Mouse (Mus musculus) lung, embryonic 16.5 days (tissue): ENCODE data around the gene Crmp1. TPM values are rescaled to one million over a fixed set of nuclear protein-coding genes. Genes with fewer than 3 reads are reported as not detected.

Source experiments
- ATAC-seq: fragments of 200-750 bp; cut with Nextera tagmentation; 2 replicates; pipeline ENCODE4 v1.8.0; 2017; ENCODE audit warnings: low read depth, mild to moderate bottlenecking, moderate library complexity
- H3K27ac ChIP-seq: fragments of 300-500 bp; sonication (generic); 2 replicates; pipeline ENCODE4 v1.5.1; 2014; ENCODE audit warnings: mild to moderate bottlenecking, control low read depth, low read length
- H3K27me3 ChIP-seq: fragments of 300-500 bp; sonication (generic); 2 replicates; pipeline ENCODE4 v1.6.1; 2014; ENCODE audit warnings: low read depth, low read length, mixed read lengths; ENCODE audit not compliant: control insufficient read depth, insufficient read depth
- H3K36me3 ChIP-seq: fragments of 300-500 bp; sonication (generic); 2 replicates; pipeline ENCODE4 v1.6.1; 2014; ENCODE audit warnings: low read length; ENCODE audit not compliant: control insufficient read depth, insufficient read depth
- H3K4me1 ChIP-seq: fragments of 300-500 bp; sonication (generic); replicated peaks from 2 replicates; pipeline ENCODE4 v1.6.1; 2014; ENCODE audit warnings: low read length, mixed read lengths; ENCODE audit not compliant: control insufficient read depth, insufficient read depth
- H3K4me2 ChIP-seq: fragments of 300-500 bp; sonication (generic); 2 replicates; pipeline ENCODE4 v1.6.1; 2014; ENCODE audit warnings: low read depth, low read length, control low read depth
- H3K4me3 ChIP-seq: fragments of 300-500 bp; sonication (generic); 2 replicates; pipeline ENCODE4 v1.5.1; 2014; ENCODE audit warnings: mild to moderate bottlenecking, low read length, control low read depth
- H3K9ac ChIP-seq: fragments of 300-500 bp; sonication (generic); 2 replicates; pipeline ENCODE4 v1.6.1; 2014; ENCODE audit warnings: low read length, control low read depth
- H3K9me3 ChIP-seq: fragments of 300-500 bp; sonication (generic); 2 replicates; pipeline ENCODE4 v1.6.1; 2016; ENCODE audit warnings: low read length; ENCODE audit not compliant: control insufficient read depth
- WGBS: fragments of 180-500 bp; shearing (Covaris S2); extraction: QIAGEN DNeasy Blood & Tissue Kit; methylation state at CpG from one replicate; pipeline ENCODE4 v1.1.7; 2014; 5-methylcytosine and 5-hydroxymethylcytosine counted together
- polyA plus RNA-seq: library from polyadenylated mRNA; unstranded; fragments of >200 nt; fragmentation: Nextera tagmentation; extraction: Ambion mirVana; gene quantifications from 2 replicates; pipeline ENCODE4 v1.2.1, GENCODE M21; 2015

The Crmp1 gene
- 9.5 and 9.7 TPM in 2 replicates for polyA plus RNA-seq

- no peak within 1 kb of the TSS for H3K9ac ChIP-seq
- peak within 1 kb of the TSS; percentile 39 for H3K4me3 ChIP-seq
- H3K27ac ChIP-seq, result no peak within 1 kb of the TSS
- H3K36me3 ChIP-seq, result no peaks in the 10 kb centered on the region
- WGBS, result 2% methylated on average over 50 of the region's 56 CpGs
- H3K4me1 ChIP-seq, result peaks cover 8% of the 10 kb centered on the region
- H3K27me3 ChIP-seq, result peaks cover 64% of the 10 kb centered on the region
- peak within 1 kb of the TSS; percentile 62 for H3K4me2 ChIP-seq
- no peaks in the 10 kb centered on the region; the same call in 1 of the 2 replicates for H3K9me3 ChIP-seq
- ATAC-seq, result peak; percentile 72
Measured at GRCm38 (mm10) chr5:37241651-37242151, at the start of gene Crmp1. TSS of gene Crmp1 (plus strand) at chr5:37241940.

DNA sequence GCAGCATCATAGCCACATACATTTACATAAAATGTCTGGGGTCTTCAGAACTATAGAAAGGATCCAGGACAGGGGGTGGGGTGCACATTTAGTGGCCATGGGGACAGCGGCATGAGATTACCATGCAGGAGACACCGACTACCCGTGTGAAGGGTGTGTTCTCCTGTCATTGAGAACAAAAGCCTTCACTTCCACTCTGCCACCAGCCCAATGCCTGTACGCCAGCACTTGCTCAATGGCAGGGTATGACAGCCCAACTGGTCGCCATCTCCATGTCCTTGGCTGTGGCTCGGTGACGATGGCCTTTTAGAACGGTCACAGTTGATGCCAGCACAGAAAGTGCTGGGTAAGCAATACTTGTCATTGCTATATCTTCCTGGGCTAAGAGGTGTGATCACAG lies 45.5 kb upstream of the Crmp1 start:
- Histone ChIP-seq H3K4me3 (no peak overlapping the region), H3K9ac (no peak overlapping the region), H3K4me1 (peaks cover 24% of the 10 kb centered on the region), H3K4me2 (0 out of 2 replicates have a peak overlapping the region, but pooled peaks have one; percentile 4), H3K36me3 (no peaks in the 10 kb centered on the region), H3K9me3 (no peaks in the 10 kb centered on the region), H3K27me3 (peaks cover 7% of the 10 kb centered on the region; the same call in 1 of the 2 replicates), H3K27ac (no peak overlapping the region)
- no peak for ATAC-seq
- WGBS, result 54% methylated on average over 8 of the region's 8 CpGs

GRCm38 (mm10) chr5:37196666-37197250 lies 45.0 kb upstream of the Crmp1 start:
- no peak overlapping the region for H3K9ac ChIP-seq
- no peak overlapping the region for H3K27ac ChIP-seq
- peaks cover 24% of the 10 kb centered on the region for H3K4me1 ChIP-seq
- H3K27me3 ChIP-seq, result peaks cover 7% of the 10 kb centered on the region; the same call in 1 of the 2 replicates
- no peaks in the 10 kb centered on the region for H3K36me3 ChIP-seq
- 15% methylated on average over 10 of the region's 10 CpGs for WGBS
- H3K4me2 ChIP-seq, result 0 out of 2 replicates have a peak overlapping the region, but pooled peaks have one; percentile 4
- H3K4me3 ChIP-seq, result no peak overlapping the region
- H3K9me3 ChIP-seq, result no peaks in the 10 kb centered on the region
- ATAC-seq, result peak; percentile 77

DNA sequence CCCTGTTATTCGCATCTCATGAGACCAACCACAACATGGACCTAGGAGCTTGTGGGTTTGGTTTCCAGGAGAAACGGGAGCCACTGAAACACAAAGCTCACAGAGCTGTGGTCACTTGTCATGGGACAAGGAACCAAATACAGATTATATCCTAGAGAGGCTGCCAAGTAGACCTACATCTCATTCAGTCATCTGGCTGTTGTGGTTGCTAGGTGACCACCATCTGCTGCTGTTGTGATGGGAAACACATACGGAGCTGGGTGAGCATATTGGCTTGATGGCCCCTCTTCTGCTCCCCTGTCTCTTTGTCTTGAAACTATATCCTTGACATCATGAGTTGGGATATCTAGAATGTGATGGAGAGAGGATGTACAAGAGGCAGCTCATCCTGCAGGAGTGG lies 44.3 kb upstream of the Crmp1 start:
- WGBS, result 52% methylated on average over 3 of the region's 3 CpGs
- ATAC-seq, result no peak
- Histone ChIP-seq H3K9ac (no peak overlapping the region), H3K27ac (no peak overlapping the region), H3K4me2 (no peak overlapping the region), H3K4me1 (peaks cover 24% of the 10 kb centered on the region), H3K27me3 (peaks cover 6% of the 10 kb centered on the region; the same call in 1 of the 2 replicates), H3K36me3 (no peaks in the 10 kb centered on the region), H3K4me3 (no peak overlapping the region), H3K9me3 (no peaks in the 10 kb centered on the region)

- ATAC-seq, result peak; percentile 46
- no peak overlapping the region for H3K27ac ChIP-seq
- no peak overlapping the region for H3K4me2 ChIP-seq
- H3K27me3 ChIP-seq, result peaks cover 3% of the 10 kb centered on the region; the same call in 1 of the 2 replicates
- H3K9me3 ChIP-seq, result no peaks in the 10 kb centered on the region
- WGBS, result 12% methylated on average over 2 of the region's 2 CpGs
- no peak overlapping the region for H3K9ac ChIP-seq
- peaks cover 24% of the 10 kb centered on the region for H3K4me1 ChIP-seq
- H3K36me3 ChIP-seq, result no peaks in the 10 kb centered on the region
- no peak overlapping the region for H3K4me3 ChIP-seq
Measured at GRCm38 (mm10) chr5:37198011-37198688, 43.6 kb upstream of the Crmp1 start.

DNA sequence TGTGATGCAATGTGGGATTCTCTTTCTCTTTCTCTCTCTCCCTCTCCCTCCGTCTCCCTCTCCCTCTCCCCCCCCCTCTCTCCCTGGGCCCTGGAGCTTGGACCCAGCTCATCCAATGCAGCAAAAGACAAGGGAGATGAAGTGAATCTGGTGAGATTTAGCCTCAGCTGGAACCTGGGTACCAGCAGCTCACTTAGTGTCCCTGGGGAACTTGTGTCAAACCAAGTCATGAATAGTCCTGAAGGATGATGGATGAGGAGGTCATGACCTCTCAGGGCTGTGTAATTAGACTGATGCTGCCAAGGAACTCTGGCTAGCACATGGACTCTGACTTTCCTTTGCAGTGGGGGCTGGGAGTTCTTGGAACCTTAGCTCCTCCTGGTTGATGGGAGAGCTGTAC lies 39.5 kb upstream of the Crmp1 start:
- H3K4me2 ChIP-seq, result no peak overlapping the region
- no peak for ATAC-seq
- no peaks in the 10 kb centered on the region for H3K27me3 ChIP-seq
- no peaks in the 10 kb centered on the region for H3K9me3 ChIP-seq
- H3K27ac ChIP-seq, result no peak overlapping the region
- no peaks in the 10 kb centered on the region for H3K36me3 ChIP-seq
- WGBS, result 10% methylated on average over 1 of the region's 1 CpGs
- H3K4me3 ChIP-seq, result no peak overlapping the region
- peaks cover 13% of the 10 kb centered on the region for H3K4me1 ChIP-seq
- no peak overlapping the region for H3K9ac ChIP-seq

- H3K27ac ChIP-seq, result no peak overlapping the region
- no peak for ATAC-seq
- H3K36me3 ChIP-seq, result no peaks in the 10 kb centered on the region
- H3K4me3 ChIP-seq, result no peak overlapping the region
- WGBS, result 64% methylated on average over 7 of the region's 7 CpGs
- no peaks in the 10 kb centered on the region for H3K27me3 ChIP-seq
- H3K9ac ChIP-seq, result no peak overlapping the region
- no peak overlapping the region for H3K4me2 ChIP-seq
- H3K9me3 ChIP-seq, result 0 out of 2 replicates have a peak, but pooled peaks cover 3% of the 10 kb centered on the region
- no peaks in the 10 kb centered on the region for H3K4me1 ChIP-seq
Measured at GRCm38 (mm10) chr5:37204886-37205285, 36.9 kb upstream of the Crmp1 start.

DNA sequence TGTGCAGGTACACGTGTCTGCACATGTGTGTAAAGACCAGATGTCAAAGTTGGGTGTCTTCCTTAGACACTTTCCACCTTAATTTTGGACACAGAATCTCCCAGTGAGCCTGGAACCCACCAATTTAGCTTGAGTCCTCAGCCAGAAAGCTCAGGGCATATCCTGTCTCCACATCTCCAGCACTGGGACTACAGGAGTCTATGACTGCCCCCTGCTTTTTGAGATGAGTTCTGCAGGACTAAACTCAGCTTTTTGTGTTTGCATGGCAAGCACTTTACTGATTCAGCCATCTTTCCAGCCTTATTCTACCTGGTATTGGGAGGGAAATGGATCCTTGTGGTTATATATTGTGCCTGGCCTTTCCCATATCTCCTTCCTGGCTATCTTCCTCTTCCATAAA lies 36.3 kb upstream of the Crmp1 start:
- Histone ChIP-seq H3K4me1 (no peaks in the 10 kb centered on the region), H3K27ac (no peak overlapping the region), H3K4me3 (no peak overlapping the region), H3K4me2 (no peak overlapping the region), H3K36me3 (no peaks in the 10 kb centered on the region), H3K27me3 (no peaks in the 10 kb centered on the region), H3K9ac (no peak overlapping the region), H3K9me3 (0 out of 2 replicates have a peak, but pooled peaks cover 3% of the 10 kb centered on the region)
- WGBS, result 78% methylated on average over 1 of the region's 1 CpGs
- ATAC-seq, result no peak

DNA sequence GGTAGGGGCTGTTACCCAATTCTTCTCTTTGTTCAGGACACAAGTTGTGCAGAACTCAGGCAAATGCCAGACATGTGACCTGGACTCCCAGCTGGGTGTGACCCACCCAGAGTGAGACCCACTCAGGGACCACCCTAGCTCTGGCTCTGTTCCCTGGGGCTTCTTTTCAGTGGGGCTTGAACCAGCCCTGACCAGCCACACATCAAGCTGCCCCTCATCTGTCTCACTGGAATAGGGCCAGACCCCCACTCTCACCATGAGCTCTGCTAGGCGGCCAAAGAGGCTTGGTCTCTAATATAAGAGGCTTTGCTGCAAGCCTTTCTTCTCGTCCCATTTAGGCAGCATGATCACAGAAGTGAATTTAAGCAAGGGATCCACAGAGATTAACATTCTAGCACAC lies 35.4 kb upstream of the Crmp1 start:
- Histone ChIP-seq H3K36me3 (no peaks in the 10 kb centered on the region), H3K9me3 (0 out of 2 replicates have a peak, but pooled peaks cover 3% of the 10 kb centered on the region), H3K9ac (no peak overlapping the region), H3K27me3 (no peaks in the 10 kb centered on the region), H3K4me1 (no peaks in the 10 kb centered on the region), H3K4me3 (no peak overlapping the region), H3K4me2 (no peak overlapping the region), H3K27ac (no peak overlapping the region)
- ATAC-seq, result no peak
- 53% methylated on average over 2 of the region's 2 CpGs for WGBS
